In genomic region chr4:142465226-142465625, GRCm38 (mm10) we compare ENCODE assay signal across 27 mouse cellular contexts.
DNase-seq lines count a peak whose midpoint lies in the region; ATAC-seq and TF ChIP-seq lines count a peak whose summit lies in the region.
"Had no signal": no experiment of that assay in that cellular context is flagged by ENCODE, and none has a peak within 500 bp of the region (broad histone marks: within the 10 kb centered on the region; RNA-seq: fewer than 3 reads in every experiment).

No protein-coding gene starts in this region.

- ATAC-seq in kidney, embryonic 16.5 days (ENCODE audit: low FRiP score, low TSS enrichment): no peak
- 0 out of 2 replicates have a peak, but pooled peaks have one; percentile 46 for ATAC-seq in kidney, postnatal 0 days (replicated peaks; ENCODE audit: low FRiP score, low read depth)
- ATAC-seq in midbrain, embryonic 16.5 days: no peak
- ATAC-seq: CD4-positive, CD25-positive, alpha-beta regulatory T cell, adult 4 months; forebrain, embryonic 16.5 days had no signal

- no peaks in the 10 kb centered on the region for H3K36me3 ChIP-seq in kidney, adult 2 months (ENCODE audit: control insufficient read depth, insufficient read depth, low read length)
- H3K36me3 ChIP-seq in kidney, embryonic 16.5 days (ENCODE audit: insufficient read depth, low read length): peaks cover 4% of the 10 kb centered on the region; the same call in 1 of the 2 replicates
- H3K36me3 ChIP-seq in kidney, postnatal 0 days (ENCODE audit: insufficient read depth, low read length): no peaks in the 10 kb centered on the region
- no peaks in the 10 kb centered on the region for H3K36me3 ChIP-seq in midbrain, embryonic 16.5 days (ENCODE audit: control insufficient read depth, insufficient read depth, low read length)
- H3K36me3 ChIP-seq: heart, embryonic 10.5 days; heart, embryonic 13.5 days had no signal

- no peak overlapping the region for H3K4me3 ChIP-seq in kidney, adult 2 months (ENCODE audit: insufficient read depth, low read depth, low read length)
- H3K4me3 ChIP-seq in kidney, embryonic 16.5 days (ENCODE audit: low read length): no peak overlapping the region
- H3K4me3 ChIP-seq in kidney, postnatal 0 days (replicated peaks; ENCODE audit: low read depth, low read length): no peak overlapping the region
- H3K4me3 ChIP-seq in midbrain, embryonic 16.5 days (ENCODE audit: low read depth, low read length): no peak overlapping the region
- H3K4me3 ChIP-seq: embryonic facial prominence, embryonic 10.5 days; embryonic facial prominence, embryonic 13.5 days; erythroblast, embryonic 14.5 days; forebrain, embryonic 12.5 days; heart, adult 2 months; heart, embryonic 10.5 days; heart, embryonic 13.5 days had no signal

- no peak overlapping the region for H3K27ac ChIP-seq in kidney, adult 2 months (ENCODE audit: insufficient read depth, low read depth, low read length)
- no peak overlapping the region for H3K27ac ChIP-seq in kidney, embryonic 16.5 days (ENCODE audit: low read length)
- H3K27ac ChIP-seq in kidney, postnatal 0 days: no peak overlapping the region
- no peak overlapping the region for H3K27ac ChIP-seq in midbrain, embryonic 16.5 days (ENCODE audit: low read length)
- H3K27ac ChIP-seq: embryonic facial prominence, embryonic 10.5 days; embryonic facial prominence, embryonic 13.5 days; forebrain, embryonic 12.5 days; heart, adult 2 months; heart, embryonic 10.5 days; heart, embryonic 13.5 days; hindbrain, embryonic 14.5 days had no signal

- no peaks in the 10 kb centered on the region for H3K27me3 ChIP-seq in kidney, adult 2 months (replicated peaks; ENCODE audit: control insufficient read depth, insufficient read depth, low read length)
- no peaks in the 10 kb centered on the region for H3K27me3 ChIP-seq in kidney, embryonic 16.5 days (ENCODE audit: insufficient read depth, low read length)
- H3K27me3 ChIP-seq in kidney, postnatal 0 days (ENCODE audit: insufficient read depth, low read length): no peaks in the 10 kb centered on the region
- H3K27me3 ChIP-seq in midbrain, embryonic 16.5 days (ENCODE audit: control insufficient read depth, insufficient read depth, low read depth, low read length): no peaks in the 10 kb centered on the region
- H3K27me3 ChIP-seq: embryonic facial prominence, embryonic 13.5 days; forebrain, embryonic 12.5 days; heart, embryonic 13.5 days had no signal

- peaks cover 9% of the 10 kb centered on the region; the same call in 1 of the 2 replicates for H3K9me3 ChIP-seq in kidney, embryonic 16.5 days (ENCODE audit: low read length)
- H3K9me3 ChIP-seq in kidney, postnatal 0 days (replicated peaks; ENCODE audit: low read length): no peaks in the 10 kb centered on the region
- H3K9me3 ChIP-seq in midbrain, embryonic 16.5 days (replicated peaks; ENCODE audit: control insufficient read depth, low read length, poor library complexity, severe bottlenecking): no peaks in the 10 kb centered on the region
- H3K9me3 ChIP-seq: embryonic facial prominence, embryonic 10.5 days; embryonic facial prominence, embryonic 13.5 days; forebrain, embryonic 12.5 days; heart, embryonic 10.5 days; heart, embryonic 13.5 days had no signal

- H3K4me2 ChIP-seq in kidney, embryonic 16.5 days (replicated peaks; ENCODE audit: low read depth, low read length): no peak overlapping the region
- H3K4me2 ChIP-seq in kidney, postnatal 0 days (ENCODE audit: low read length): no peak overlapping the region
- no peak overlapping the region for H3K4me2 ChIP-seq in midbrain, embryonic 16.5 days (ENCODE audit: low read length)
- H3K4me2 ChIP-seq: embryonic facial prominence, embryonic 13.5 days; forebrain, embryonic 12.5 days; heart, embryonic 13.5 days; hindbrain, embryonic 14.5 days had no signal

- H3K4me1 ChIP-seq in kidney, adult 2 months (ENCODE audit: control insufficient read depth, insufficient read depth, low read length): no peaks in the 10 kb centered on the region
- H3K4me1 ChIP-seq in kidney, embryonic 16.5 days (ENCODE audit: insufficient read depth, low read length): no peaks in the 10 kb centered on the region
- no peaks in the 10 kb centered on the region for H3K4me1 ChIP-seq in kidney, postnatal 0 days (replicated peaks; ENCODE audit: insufficient read depth, low read length)
- H3K4me1 ChIP-seq in midbrain, embryonic 16.5 days (ENCODE audit: control insufficient read depth, insufficient read depth, low read length): peaks cover 2% of the 10 kb centered on the region; the same call in 1 of the 2 replicates
- H3K4me1 ChIP-seq: embryonic facial prominence, embryonic 13.5 days; heart, embryonic 10.5 days; heart, embryonic 13.5 days had no signal

- no peak for TF ChIP-seq POLR2A in kidney, adult 2 months (IDR thresholded peaks at IDR 0.05; ENCODE audit: low read depth, low read length)

- DNase-seq in kidney, adult 2 months: peak; percentile 63
- no peak for DNase-seq in kidney, postnatal 0 days (ENCODE audit: low spot score)
- peak; percentile 26 for DNase-seq in kidney, postnatal 14 days
- no peak for DNase-seq in adrenal gland, adult 8-10 months
- DNase-seq: adrenal gland, adult 2 months; adrenal gland, postnatal 25 days; cerebellum, adult 11-12 months; cerebellum, adult 8-10 months; cerebellum, postnatal 10 days; cerebellum, postnatal 36 days; embryo, embryonic 11 days; gastrocnemius, postnatal 10 days; gastrocnemius, postnatal 36 days; heart, adult 2 months; heart, postnatal 14 days; heart, postnatal 4 days had no signal

- no peak overlapping the region for H3K9ac ChIP-seq in kidney, embryonic 16.5 days (replicated peaks; ENCODE audit: low read length)
- no peak overlapping the region for H3K9ac ChIP-seq in kidney, postnatal 0 days (ENCODE audit: low read depth, low read length)
- no peak overlapping the region for H3K9ac ChIP-seq in midbrain, embryonic 16.5 days (ENCODE audit: low read depth, low read length)
- H3K9ac ChIP-seq: embryonic facial prominence, embryonic 13.5 days; forebrain, embryonic 12.5 days; heart, embryonic 13.5 days; hindbrain, embryonic 14.5 days had no signal

- 48% methylated on average over 4 of the region's 4 CpGs for WGBS in kidney, adult 2 months
- WGBS in kidney, embryonic 16.5 days: 77% methylated on average over 4 of the region's 4 CpGs
- WGBS in kidney, postnatal 0 days: 81% methylated on average over 4 of the region's 4 CpGs
- WGBS in midbrain, embryonic 16.5 days: 92% methylated on average over 4 of the region's 4 CpGs

- no peak for TF ChIP-seq CTCF in kidney, adult 2 months (conservative IDR thresholded peaks at IDR 0.05; ENCODE audit: insufficient read depth, insufficient read length, low read depth, low read length)
- no peak for TF ChIP-seq CTCF in kidney, postnatal 0 days (IDR thresholded peaks at IDR 0.05; ENCODE audit: low read depth)

Comparison
In these comparisons a context has a peak if more than half of its experiments do, and no peak if none do; other contexts are left out.
1. DNase-seq: peak in kidney, adult 2 months (single experiment) and kidney, postnatal 14 days (single experiment); none in kidney, postnatal 0 days (single experiment) and adrenal gland, adult 8-10 months (single experiment).